Mouse (Mus musculus): Measurements from ENCODE around the gene Morn1. TPM values are rescaled to one million over a fixed set of nuclear protein-coding genes. Genes with fewer than 3 reads are reported as not detected.

Gene Morn1
- total and polyA plus RNA-seq, 2 experiments from 2014 or later = 9.0 to 10.0 TPM

- no peaks in the 10 kb centered on the region for H3K27me3 ChIP-seq (ENCODE audit: insufficient read depth, low read length)
- DNase-seq (ENCODE audit: low spot score) = peak; percentile 90
- 0 out of 2 replicates have a peak overlapping the region, but pooled peaks have one; percentile 13 for H3K4me2 ChIP-seq (ENCODE audit: low read depth, low read length)
Measured at GRCm38 (mm10) chr4:155122444-155123040, 36.2 kb downstream of the Morn1 start.

GRCm38 (mm10) chr4:155123868-155124534 is 37.6 kb downstream of the Morn1 start:
- Histone ChIP-seq H3K36me3 (ENCODE audit: insufficient read depth, low read length) (no peaks in the 10 kb centered on the region), H3K9ac (replicated peaks; ENCODE audit: low read length) (no peak overlapping the region), H3K4me3 (ENCODE audit: low read length) (no peak overlapping the region), H3K4me1 (ENCODE audit: insufficient read depth, low read length) (peaks cover 17% of the 10 kb centered on the region), H3K27me3 (ENCODE audit: insufficient read depth, low read length) (no peaks in the 10 kb centered on the region), H3K4me2 (ENCODE audit: low read depth, low read length) (no peak overlapping the region), H3K27ac (no peak overlapping the region), H3K9me3 (ENCODE audit: low read length) (no peaks in the 10 kb centered on the region)
- 75% methylated on average over 9 of the region's 9 CpGs for WGBS
- ATAC-seq (no peak), DNase-seq (ENCODE audit: low spot score) (no peak)
- TF ChIP-seq CTCF (IDR thresholded peaks at IDR 0.05; ENCODE audit: low read depth) = no peak

More at GRCm38 (mm10) chr4:155122444-155123040, 36.2 kb downstream of the Morn1 start:
- H3K4me3 ChIP-seq (ENCODE audit: low read length) = no peak overlapping the region
- TF ChIP-seq CTCF (IDR thresholded peaks at IDR 0.05; ENCODE audit: low read depth) = no peak
- no peaks in the 10 kb centered on the region for H3K9me3 ChIP-seq (ENCODE audit: low read length)
- peak; percentile 61; the same call in 1 of the 2 replicates for ATAC-seq
- WGBS = 9% methylated on average over 16 of the region's 16 CpGs
- H3K9ac ChIP-seq (replicated peaks; ENCODE audit: low read length) = 0 out of 2 replicates have a peak overlapping the region, but pooled peaks have one; percentile 24
- no peaks in the 10 kb centered on the region for H3K36me3 ChIP-seq (ENCODE audit: insufficient read depth, low read length)
- H3K4me1 ChIP-seq (ENCODE audit: insufficient read depth, low read length) = peaks cover 17% of the 10 kb centered on the region
- H3K27ac ChIP-seq = peak overlapping the region; percentile 56; the same call in 1 of the 2 replicates

- Histone ChIP-seq H3K27me3 (ENCODE audit: insufficient read depth, low read length) (no peaks in the 10 kb centered on the region), H3K36me3 (ENCODE audit: insufficient read depth, low read length) (no peaks in the 10 kb centered on the region), H3K4me2 (ENCODE audit: low read depth, low read length) (no peak overlapping the region), H3K9me3 (ENCODE audit: low read length) (no peaks in the 10 kb centered on the region), H3K27ac (no peak overlapping the region), H3K4me1 (ENCODE audit: insufficient read depth, low read length) (peaks cover 27% of the 10 kb centered on the region), H3K4me3 (ENCODE audit: low read length) (no peak overlapping the region), H3K9ac (replicated peaks; ENCODE audit: low read length) (no peak overlapping the region)
- WGBS = 72% methylated on average over 7 of the region's 7 CpGs
- no peak for TF ChIP-seq CTCF (IDR thresholded peaks at IDR 0.05; ENCODE audit: low read depth)
- no peak for ATAC-seq
- no peak for DNase-seq (ENCODE audit: low spot score)
Measured at GRCm38 (mm10) chr4:155125310-155125709, 38.9 kb downstream of the Morn1 start.

- ATAC-seq (no peak), DNase-seq (ENCODE audit: low spot score) (no peak)
- Histone ChIP-seq H3K27me3 (ENCODE audit: insufficient read depth, low read length) (no peaks in the 10 kb centered on the region), H3K9ac (replicated peaks; ENCODE audit: low read length) (no peak overlapping the region), H3K4me3 (ENCODE audit: low read length) (no peak overlapping the region), H3K36me3 (ENCODE audit: insufficient read depth, low read length) (no peaks in the 10 kb centered on the region), H3K4me1 (ENCODE audit: insufficient read depth, low read length) (peaks cover 27% of the 10 kb centered on the region), H3K9me3 (ENCODE audit: low read length) (no peaks in the 10 kb centered on the region), H3K4me2 (ENCODE audit: low read depth, low read length) (no peak overlapping the region), H3K27ac (no peak overlapping the region)
- WGBS = 89% methylated on average over 5 of the region's 5 CpGs
- no peak for TF ChIP-seq CTCF (IDR thresholded peaks at IDR 0.05; ENCODE audit: low read depth)
Measured at GRCm38 (mm10) chr4:155126194-155126593, 39.8 kb downstream of the Morn1 start.

GRCm38 (mm10) chr4:155126602-155127372 is 40.4 kb downstream of the Morn1 start:
- Histone ChIP-seq H3K4me2 (ENCODE audit: low read depth, low read length) (no peak overlapping the region), H3K9ac (replicated peaks; ENCODE audit: low read length) (no peak overlapping the region), H3K4me3 (ENCODE audit: low read length) (no peak overlapping the region), H3K4me1 (ENCODE audit: insufficient read depth, low read length) (peaks cover 27% of the 10 kb centered on the region), H3K36me3 (ENCODE audit: insufficient read depth, low read length) (no peaks in the 10 kb centered on the region), H3K27me3 (ENCODE audit: insufficient read depth, low read length) (no peaks in the 10 kb centered on the region), H3K9me3 (ENCODE audit: low read length) (no peaks in the 10 kb centered on the region), H3K27ac (no peak overlapping the region; the same call in 1 of the 2 replicates)
- peak; percentile 58 for DNase-seq (ENCODE audit: low spot score)
- TF ChIP-seq CTCF (IDR thresholded peaks at IDR 0.05; ENCODE audit: low read depth) = no peak
- 57% methylated on average over 7 of the region's 7 CpGs for WGBS
- ATAC-seq = peak; percentile 48

- no peak for DNase-seq (ENCODE audit: low spot score)
- ATAC-seq = no peak
- peaks cover 19% of the 10 kb centered on the region for H3K4me1 ChIP-seq (ENCODE audit: insufficient read depth, low read length)
- H3K4me2 ChIP-seq (ENCODE audit: low read depth, low read length) = no peak overlapping the region
- H3K27me3 ChIP-seq (ENCODE audit: insufficient read depth, low read length) = no peaks in the 10 kb centered on the region
- 96% methylated on average over 15 of the region's 15 CpGs for WGBS
- no peak overlapping the region for H3K9ac ChIP-seq (replicated peaks; ENCODE audit: low read length)
- no peak overlapping the region for H3K4me3 ChIP-seq (ENCODE audit: low read length)
- H3K27ac ChIP-seq = no peak overlapping the region
- H3K36me3 ChIP-seq (ENCODE audit: insufficient read depth, low read length) = no peaks in the 10 kb centered on the region
- TF ChIP-seq CTCF (IDR thresholded peaks at IDR 0.05; ENCODE audit: low read depth) = no peak
- H3K9me3 ChIP-seq (ENCODE audit: low read length) = no peaks in the 10 kb centered on the region
Measured at GRCm38 (mm10) chr4:155128411-155128810, 42.0 kb downstream of the Morn1 start.
